Mouse (Mus musculus) limb, embryonic 14.5 days (tissue): Measurements from ENCODE around the gene B3gnt8. TPM values are rescaled to one million over a fixed set of nuclear protein-coding genes. Genes with fewer than 3 reads are reported as not detected.

Experiments
- ATAC-seq: fragments of 200-750 bp; cut with Nextera tagmentation; 2 replicates; pipeline ENCODE4 v1.8.0; 2017; ENCODE audit warnings: low read depth, moderate number of reproducible peaks, moderate TSS enrichment; ENCODE audit not compliant: low FRiP score
- DNase-seq: peaks from one replicate; pipeline ENCODE4 v3.0.0-alpha.2; 2015; ENCODE audit warnings: low spot score
- H3K27ac ChIP-seq: fragments of 300-500 bp; sonication (generic); replicated peaks from 2 replicates; pipeline ENCODE4 v1.5.1; 2014; ENCODE audit warnings: low read depth, mild to moderate bottlenecking, low read length, moderate library complexity, mixed read lengths
- H3K27me3 ChIP-seq: fragments of 300-500 bp; sonication (generic); 2 replicates; pipeline ENCODE4 v1.6.1; 2014; ENCODE audit warnings: low read length, mixed read lengths; ENCODE audit not compliant: control insufficient read depth, insufficient read depth
- H3K36me3 ChIP-seq: fragments of 300-500 bp; sonication (generic); 2 replicates; pipeline ENCODE4 v1.6.1; 2014; ENCODE audit warnings: mild to moderate bottlenecking, low read length, moderate library complexity, mixed read lengths; ENCODE audit not compliant: control insufficient read depth, insufficient read depth
- H3K4me1 ChIP-seq: fragments of 300-500 bp; sonication (generic); 2 replicates; pipeline ENCODE4 v1.6.1; 2014; ENCODE audit warnings: antibody characterized with exemption, low read length, mixed read lengths; ENCODE audit not compliant: control insufficient read depth, insufficient read depth
- H3K4me2 ChIP-seq: fragments of 300-500 bp; sonication (generic); replicated peaks from 2 replicates; pipeline ENCODE4 v1.6.1; 2014; ENCODE audit warnings: low read depth, mild to moderate bottlenecking, low read length, moderate library complexity; ENCODE audit not compliant: severe bottlenecking
- H3K4me3 ChIP-seq: fragments of 300-500 bp; sonication (generic); replicated peaks from 2 replicates; pipeline ENCODE4 v1.5.1; 2014; ENCODE audit warnings: low read length
- H3K9ac ChIP-seq: fragments of 300-500 bp; sonication (generic); 2 replicates; pipeline ENCODE4 v1.6.1; 2014; ENCODE audit warnings: mild to moderate bottlenecking, low read depth, low read length, moderate library complexity; ENCODE audit not compliant: severe bottlenecking
- H3K9me3 ChIP-seq: fragments of 300-500 bp; sonication (generic); 2 replicates; pipeline ENCODE4 v1.6.1; 2016; ENCODE audit warnings: low read length; ENCODE audit not compliant: control insufficient read depth
- POLR2A ChIP-seq: fragments of 200-500 bp; IDR thresholded peaks from 2 replicates; pipeline ENCODE4 v1.8.0; 2012; ENCODE audit warnings: inconsistent platforms, mild to moderate bottlenecking, moderate library complexity, borderline replicate concordance; ENCODE audit not compliant: insufficient read depth, insufficient read length; ENCODE audit errors: extremely low read depth
- WGBS: fragments of 180-500 bp; shearing (Covaris S2); extraction: QIAGEN DNeasy Blood & Tissue Kit; methylation state at CpG from one replicate; pipeline ENCODE4 v1.1.7; 2014; 5-methylcytosine and 5-hydroxymethylcytosine counted together
- polyA plus RNA-seq, 2 experiments: library from polyadenylated mRNA; depleted of rRNA in 1 of 2; stranded (reverse) in 1 of 2; unstranded in 1 of 2; fragments of >200 nt; fragmentation: Nextera tagmentation in 1 of 2; extraction: Ambion mirVana in 1 of 2; gene quantifications; 2 replicates each; pipeline versions ENCODE4 v1.2.1 to v1.2.3; 2012 to 2014

Gene B3gnt8
- polyA plus RNA-seq, 2 experiments = 5.1 to 6.2 TPM

DNA sequence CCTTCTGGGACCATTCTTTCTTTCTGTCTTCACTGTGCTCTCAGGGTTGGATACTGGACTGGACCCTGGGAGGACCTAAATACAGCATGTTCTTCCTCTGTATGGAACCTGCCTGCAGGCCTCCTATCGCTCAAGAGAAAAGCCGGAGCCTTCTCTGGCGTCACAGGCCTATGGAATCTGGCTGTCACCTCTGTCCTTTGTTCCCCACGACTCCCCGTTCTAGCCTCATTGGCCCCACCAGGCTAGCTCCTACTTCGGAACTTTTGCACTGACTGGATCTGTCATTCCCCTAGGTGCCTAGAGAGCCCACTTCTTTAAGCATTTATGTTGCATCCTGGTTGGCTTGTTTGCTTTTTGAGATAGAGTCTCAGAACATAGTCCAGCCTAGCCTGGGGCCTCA lies 58.2 kb downstream of the B3gnt8 start:
- Histone ChIP-seq H3K4me3 (no peak overlapping the region), H3K36me3 (no peaks in the 10 kb centered on the region), H3K9ac (no peak overlapping the region), H3K27me3 (peaks cover 38% of the 10 kb centered on the region), H3K9me3 (no peaks in the 10 kb centered on the region), H3K4me1 (peaks cover 30% of the 10 kb centered on the region), H3K4me2 (no peak overlapping the region), H3K27ac (no peak overlapping the region)
- ATAC-seq (no peak), DNase-seq (no peak)
- WGBS = 76% methylated on average over 6 of the region's 6 CpGs
- no peak for TF ChIP-seq POLR2A

Other genes with a start within 250 kb of the B3gnt8 start
- gene Lipe, start 227.9 kb upstream of the B3gnt8 start, polyA plus RNA-seq (2012; rRNA removed) = 10.4 and 17.0 TPM in 2 replicates
- gene Lipe, start 227.9 kb upstream of the B3gnt8 start, polyA plus RNA-seq (2014; fragmentation: Nextera tagmentation; extraction: Ambion mirVana) = 3.5 and 4.1 TPM in 2 replicates
- gene Cxcl17, start 213.8 kb upstream of the B3gnt8 start, polyA plus RNA-seq (2012; rRNA removed) = not detected in 2 replicates
- gene Cxcl17, start 213.8 kb upstream of the B3gnt8 start, polyA plus RNA-seq (2014; fragmentation: Nextera tagmentation; extraction: Ambion mirVana) = 0.28 TPM in 1 of 2 replicates, not detected in the other
- gene Ceacam1, start 149.1 kb upstream of the B3gnt8 start, polyA plus RNA-seq (2012; rRNA removed) = 1.3 and 1.4 TPM in 2 replicates
- 0.93 and 1.3 TPM in 2 replicates for gene Ceacam1, start 149.1 kb upstream of the B3gnt8 start, polyA plus RNA-seq (2014; fragmentation: Nextera tagmentation; extraction: Ambion mirVana)
- gene Ceacam2, start 86.8 kb upstream of the B3gnt8 start, polyA plus RNA-seq (2012; rRNA removed) = 0.03 TPM in 1 of 2 replicates, not detected in the other
- gene Ceacam2, start 86.8 kb upstream of the B3gnt8 start, polyA plus RNA-seq (2014; fragmentation: Nextera tagmentation; extraction: Ambion mirVana) = not detected in 2 replicates
- not detected in 2 replicates for gene Erich4, start 10.8 kb upstream of the B3gnt8 start, polyA plus RNA-seq (2012; rRNA removed)
- gene Erich4, start 10.8 kb upstream of the B3gnt8 start, polyA plus RNA-seq (2014; fragmentation: Nextera tagmentation; extraction: Ambion mirVana) = not detected in 2 replicates
- 39.7 and 47.9 TPM in 2 replicates for gene Dmac2, start 7.2 kb upstream of the B3gnt8 start, polyA plus RNA-seq (2012; rRNA removed)
- 32.7 and 34.0 TPM in 2 replicates for gene Dmac2, start 7.2 kb upstream of the B3gnt8 start, polyA plus RNA-seq (2014; fragmentation: Nextera tagmentation; extraction: Ambion mirVana)
- gene Bckdha, start 32.3 kb downstream of the B3gnt8 start, polyA plus RNA-seq (2012; rRNA removed) = 67.0 and 91.1 TPM in 2 replicates
- 54.2 and 59.8 TPM in 2 replicates for gene Bckdha, start 32.3 kb downstream of the B3gnt8 start, polyA plus RNA-seq (2014; fragmentation: Nextera tagmentation; extraction: Ambion mirVana)
- 64.9 and 77.1 TPM in 2 replicates for gene Exosc5, start 32.5 kb downstream of the B3gnt8 start, polyA plus RNA-seq (2012; rRNA removed)
- 63.0 and 71.2 TPM in 2 replicates for gene Exosc5, start 32.5 kb downstream of the B3gnt8 start, polyA plus RNA-seq (2014; fragmentation: Nextera tagmentation; extraction: Ambion mirVana)
- 1.7 and 2.7 TPM in 2 replicates for gene Tmem91, start 48.5 kb downstream of the B3gnt8 start, polyA plus RNA-seq (2012; rRNA removed)
- 3.2 and 3.6 TPM in 2 replicates for gene Tmem91, start 48.5 kb downstream of the B3gnt8 start, polyA plus RNA-seq (2014; fragmentation: Nextera tagmentation; extraction: Ambion mirVana)
- 28.1 and 39.7 TPM in 2 replicates for gene B9d2, start 54.1 kb downstream of the B3gnt8 start, polyA plus RNA-seq (2012; rRNA removed)
- 25.1 and 29.2 TPM in 2 replicates for gene B9d2, start 54.1 kb downstream of the B3gnt8 start, polyA plus RNA-seq (2014; fragmentation: Nextera tagmentation; extraction: Ambion mirVana)
- 16.8 and 19.1 TPM in 2 replicates for gene Tgfb1, start 60.3 kb downstream of the B3gnt8 start, polyA plus RNA-seq (2012; rRNA removed)
- gene Tgfb1, start 60.3 kb downstream of the B3gnt8 start, polyA plus RNA-seq (2014; fragmentation: Nextera tagmentation; extraction: Ambion mirVana) = 2.5 and 3.6 TPM in 2 replicates
- gene Ccdc97, start 92.4 kb downstream of the B3gnt8 start, polyA plus RNA-seq (2012; rRNA removed) = 64.5 and 84.8 TPM in 2 replicates
- 28.4 and 32.0 TPM in 2 replicates for gene Ccdc97, start 92.4 kb downstream of the B3gnt8 start, polyA plus RNA-seq (2014; fragmentation: Nextera tagmentation; extraction: Ambion mirVana)
- gene Hnrnpul1, start 128.1 kb downstream of the B3gnt8 start, polyA plus RNA-seq (2012; rRNA removed) = 66.8 and 73.4 TPM in 2 replicates
- gene Hnrnpul1, start 128.1 kb downstream of the B3gnt8 start, polyA plus RNA-seq (2014; fragmentation: Nextera tagmentation; extraction: Ambion mirVana) = 77.1 and 80.7 TPM in 2 replicates
- gene Axl, start 162.1 kb downstream of the B3gnt8 start, polyA plus RNA-seq (2012; rRNA removed) = 80.2 and 94.4 TPM in 2 replicates
- gene Axl, start 162.1 kb downstream of the B3gnt8 start, polyA plus RNA-seq (2014; fragmentation: Nextera tagmentation; extraction: Ambion mirVana) = 111 and 132 TPM in 2 replicates
- 2.6 and 3.3 TPM in 2 replicates for gene Cyp2s1, start 190.3 kb downstream of the B3gnt8 start, polyA plus RNA-seq (2012; rRNA removed)
- 1.6 and 2.0 TPM in 2 replicates for gene Cyp2s1, start 190.3 kb downstream of the B3gnt8 start, polyA plus RNA-seq (2014; fragmentation: Nextera tagmentation; extraction: Ambion mirVana)